Mouse (Mus musculus) embryonic fibroblast, embryonic 13.5 days (primary cell): ENCODE results near the gene Tmem184b.

Experiments used
- CTCF ChIP-seq: IDR thresholded peaks from 2 replicates; pipeline ENCODE4 v1.5.1; 2011; ENCODE audit warnings: mild to moderate bottlenecking, control low read depth, low read length, moderate library complexity, borderline replicate concordance; ENCODE audit not compliant: insufficient read depth
- POLR2A ChIP-seq: IDR thresholded peaks from 2 replicates; pipeline ENCODE4 v1.6.1; 2011; ENCODE audit warnings: low read depth, mild to moderate bottlenecking, control low read depth, low read length, moderate library complexity

- TF ChIP-seq CTCF = no peak
- TF ChIP-seq POLR2A = no peak
Measured at GRCm38 (mm10) chr15:79390434-79390833, 12.9 kb downstream of the Tmem184b start.
